Mouse (Mus musculus) small intestine, adult 2 months (tissue): ENCODE data around the gene Glp1r. TPM values are rescaled to one million over a fixed set of nuclear protein-coding genes. Genes with fewer than 3 reads are reported as not detected.

Experiments used
- H3K27ac ChIP-seq: fragments of 200-500 bp; 2 replicates; pipeline ENCODE4 v1.5.1; 2012; ENCODE audit warnings: low read depth, low read length, control low read depth, inconsistent platforms; ENCODE audit not compliant: insufficient read depth
- H3K27me3 ChIP-seq: fragments of 200-500 bp; 2 replicates; pipeline ENCODE4 v1.6.1; 2012; ENCODE audit warnings: mild to moderate bottlenecking, moderate library complexity, low read length, inconsistent platforms; ENCODE audit not compliant: control insufficient read depth, insufficient read depth
- H3K36me3 ChIP-seq: fragments of 200-500 bp; 2 replicates; pipeline ENCODE4 v1.6.1; 2012; ENCODE audit warnings: mild to moderate bottlenecking, low read length, control low read depth, inconsistent platforms; ENCODE audit not compliant: control insufficient read depth, insufficient read depth
- H3K4me1 ChIP-seq: fragments of 200-500 bp; 2 replicates; pipeline ENCODE4 v1.6.1; 2012; ENCODE audit warnings: low read length, inconsistent platforms, mixed read lengths; ENCODE audit not compliant: control insufficient read depth, insufficient read depth, insufficient read length
- H3K4me3 ChIP-seq: fragments of 200-500 bp; 2 replicates; pipeline ENCODE4 v1.5.1; 2012; ENCODE audit warnings: low read depth, mild to moderate bottlenecking, control low read depth, inconsistent platforms, low read length, moderate library complexity
- CTCF ChIP-seq: fragments of 200-500 bp; IDR thresholded peaks from 2 replicates; pipeline ENCODE4 v1.5.1; 2012; ENCODE audit warnings: low read depth, mild to moderate bottlenecking, control low read depth, inconsistent platforms, low read length, moderate library complexity, mixed read lengths; ENCODE audit not compliant: insufficient replicate concordance, insufficient read length; ENCODE audit errors: extremely low read depth
- POLR2A ChIP-seq: fragments of 200-500 bp; IDR thresholded peaks from 2 replicates; pipeline ENCODE4 v1.6.1; 2012; ENCODE audit warnings: low read depth, mild to moderate bottlenecking, control low read depth, inconsistent platforms, low read length, moderate library complexity
- WGBS: fragments of 180-500 bp; shearing (Covaris S2); methylation state at CpG from one replicate; pipeline ENCODE4 v1.1.7; 2018; 5-methylcytosine and 5-hydroxymethylcytosine counted together
- polyA plus RNA-seq: library from polyadenylated mRNA; depleted of rRNA; stranded (reverse); fragments of >200 nt; gene quantifications from 2 replicates; pipeline ENCODE4 v1.2.3, GENCODE M21; 2012

Gene Glp1r
- polyA plus RNA-seq, 1 experiment = 0.52 TPM

GRCm38 (mm10) chr17:30951600-30951999 is 50.0 kb downstream of the Glp1r start:
- no peaks in the 10 kb centered on the region for H3K36me3 ChIP-seq
- H3K27ac ChIP-seq = no peak overlapping the region
- H3K4me1 ChIP-seq = no peaks in the 10 kb centered on the region
- no peak overlapping the region for H3K4me3 ChIP-seq
- no peaks in the 10 kb centered on the region for H3K27me3 ChIP-seq
- WGBS = 65% methylated on average over 8 of the region's 8 CpGs
- TF ChIP-seq POLR2A = no peak
- TF ChIP-seq CTCF = no peak

- no peaks in the 10 kb centered on the region for H3K4me1 ChIP-seq
- TF ChIP-seq CTCF (no peak), POLR2A (no peak)
- WGBS = 63% methylated on average over 10 of the region's 10 CpGs
- no peaks in the 10 kb centered on the region for H3K36me3 ChIP-seq
- H3K4me3 ChIP-seq = no peak within 1 kb of the TSS
- no peaks in the 10 kb centered on the region for H3K27me3 ChIP-seq
- no peak within 1 kb of the TSS for H3K27ac ChIP-seq
Observed at GRCm38 (mm10) chr17:30954340-30954739, 52.7 kb downstream of the Glp1r start, which contains the start of gene Umodl1. Gene Umodl1 (plus strand): TSS chr17:30954640.

- H3K4me1 ChIP-seq = no peaks in the 10 kb centered on the region; the same call in 1 of the 2 replicates
- no peak overlapping the region for H3K27ac ChIP-seq
- 44% methylated on average over 7 of the region's 7 CpGs for WGBS
- H3K36me3 ChIP-seq = no peaks in the 10 kb centered on the region
- H3K4me3 ChIP-seq = no peak overlapping the region
- TF ChIP-seq CTCF = no peak
- no peak for TF ChIP-seq POLR2A
- H3K27me3 ChIP-seq = no peaks in the 10 kb centered on the region
Observed at GRCm38 (mm10) chr17:30961936-30962592, 60.4 kb downstream of the Glp1r start.

- Histone ChIP-seq H3K4me3 (no peak overlapping the region), H3K27ac (no peak overlapping the region), H3K36me3 (no peaks in the 10 kb centered on the region), H3K27me3 (no peaks in the 10 kb centered on the region), H3K4me1 (no peaks in the 10 kb centered on the region; the same call in 1 of the 2 replicates)
- no peak for TF ChIP-seq CTCF
- TF ChIP-seq POLR2A = no peak
- 32% methylated on average over 2 of the region's 2 CpGs for WGBS
Observed at GRCm38 (mm10) chr17:30962880-30963279, 61.3 kb downstream of the Glp1r start.

GRCm38 (mm10) chr17:30969983-30970382 is 68.4 kb downstream of the Glp1r start:
- no peak overlapping the region for H3K27ac ChIP-seq
- H3K27me3 ChIP-seq = no peaks in the 10 kb centered on the region
- H3K36me3 ChIP-seq = no peaks in the 10 kb centered on the region
- H3K4me3 ChIP-seq = no peak overlapping the region
- no peaks in the 10 kb centered on the region; the same call in 1 of the 2 replicates for H3K4me1 ChIP-seq
- WGBS = 51% methylated on average over 4 of the region's 4 CpGs
- no peak for TF ChIP-seq POLR2A
- no peak for TF ChIP-seq CTCF

GRCm38 (mm10) chr17:30971877-30972276 is 70.3 kb downstream of the Glp1r start:
- no peaks in the 10 kb centered on the region for H3K4me1 ChIP-seq
- WGBS = 74% methylated on average over 7 of the region's 7 CpGs
- no peak overlapping the region for H3K27ac ChIP-seq
- H3K36me3 ChIP-seq = no peaks in the 10 kb centered on the region
- no peaks in the 10 kb centered on the region for H3K27me3 ChIP-seq
- no peak for TF ChIP-seq POLR2A
- no peak for TF ChIP-seq CTCF
- H3K4me3 ChIP-seq = no peak overlapping the region

- no peak for TF ChIP-seq POLR2A
- TF ChIP-seq CTCF = no peak
- no peak overlapping the region for H3K27ac ChIP-seq
- H3K4me1 ChIP-seq = no peaks in the 10 kb centered on the region
- no peaks in the 10 kb centered on the region for H3K36me3 ChIP-seq
- no peak overlapping the region for H3K4me3 ChIP-seq
- no peaks in the 10 kb centered on the region for H3K27me3 ChIP-seq
- WGBS = 60% methylated on average over 6 of the region's 6 CpGs
Observed at GRCm38 (mm10) chr17:30973332-30973731, 71.7 kb downstream of the Glp1r start.
